Mouse (Mus musculus) MEL (cell line): ENCODE data around the gene Ap4b1. TPM values are rescaled to one million over a fixed set of nuclear protein-coding genes. Genes with fewer than 3 reads are reported as not detected.

Source experiments
- DNase-seq: peaks from one replicate; pipeline ENCODE4 v3.0.0; 2011; ENCODE audit warnings: low read depth, low spot score
- H3K27ac ChIP-seq: 2 replicates; pipeline ENCODE4 v1.5.1; 2012; ENCODE audit warnings: low read depth, mild to moderate bottlenecking, control low read depth, low read length, moderate library complexity; ENCODE audit not compliant: control insufficient read depth
- H3K27me3 ChIP-seq, 2 experiments: fragments of 150-350 bp in 1 of 2; sonication (generic) in 1 of 2; 2 replicates each; pipeline ENCODE4 v1.6.1; 2012; ENCODE audit warnings: low read length in 2 of 2, mild to moderate bottlenecking in 2 of 2, improper control_type of control experiment in 1 of 2, moderate library complexity in 1 of 2; ENCODE audit not compliant: insufficient read depth in 2 of 2, control insufficient read depth in 1 of 2
- H3K36me3 ChIP-seq, 2 experiments: 2 replicates each; pipeline ENCODE4 v1.6.1; 2012 to 2014; ENCODE audit warnings: low read length in 2 of 2, improper control_type of control experiment in 1 of 2, inconsistent platforms in 1 of 2, mild to moderate bottlenecking in 1 of 2; ENCODE audit not compliant: insufficient read depth in 2 of 2, control insufficient read depth in 1 of 2
- H3K4me1 ChIP-seq, 2 experiments: fragments of 150-350 bp in 1 of 2; sonication (generic) in 1 of 2; 2 replicates each; pipeline ENCODE4 v1.6.1; 2012; ENCODE audit warnings: low read length in 2 of 2, improper control_type of control experiment in 1 of 2, mild to moderate bottlenecking in 1 of 2; ENCODE audit not compliant: insufficient read depth in 2 of 2, control insufficient read depth in 1 of 2
- H3K4me3 ChIP-seq, 2 experiments: fragments of 150-350 bp in 1 of 2; sonication (generic) in 1 of 2; 2 replicates each; pipeline ENCODE4 v1.5.1; 2012; ENCODE audit warnings: low read depth in 2 of 2, low read length in 2 of 2, mild to moderate bottlenecking in 2 of 2, moderate library complexity in 2 of 2, control low read depth in 1 of 2, improper control_type of control experiment in 1 of 2; ENCODE audit not compliant: control insufficient read depth in 1 of 2, insufficient read depth in 1 of 2
- H3K79me2 ChIP-seq: 2 replicates; pipeline ENCODE4 v1.6.1; 2012; ENCODE audit warnings: mild to moderate bottlenecking, low read length, moderate library complexity; ENCODE audit not compliant: control insufficient read depth, poor library complexity, insufficient read depth
- H3K9ac ChIP-seq: 2 replicates; pipeline ENCODE4 v1.6.1; 2012; ENCODE audit warnings: low read depth, mild to moderate bottlenecking, control low read depth, low read length, moderate library complexity; ENCODE audit not compliant: control insufficient read depth, poor library complexity, severe bottlenecking
- H3K9me3 ChIP-seq: fragments of 150-350 bp; sonication (generic); replicated peaks from 2 replicates; pipeline ENCODE4 v1.6.1; 2012; ENCODE audit warnings: mild to moderate bottlenecking, low read length, improper control_type of control experiment, moderate library complexity; ENCODE audit not compliant: insufficient read depth
- CHD1 ChIP-seq: IDR thresholded peaks from 2 replicates; pipeline ENCODE4 v1.6.1; 2012; ENCODE audit warnings: low read depth, mild to moderate bottlenecking, inconsistent platforms, low read length, improper control_type of control experiment
- CHD2 ChIP-seq: IDR thresholded peaks from 2 replicates; pipeline ENCODE4 v1.6.1; 2011; ENCODE audit warnings: low read length, improper control_type of control experiment
- GABPA ChIP-seq: IDR thresholded peaks from 2 replicates; pipeline ENCODE4 v1.6.1; 2012; ENCODE audit warnings: low read depth, mild to moderate bottlenecking, inconsistent platforms, low read length, improper control_type of control experiment, moderate library complexity
- GATA1 ChIP-seq: IDR thresholded peaks from 2 replicates; pipeline ENCODE4 v1.6.1; 2011; ENCODE audit warnings: low read depth, low read length, improper control_type of control experiment
- HCFC1 ChIP-seq: IDR thresholded peaks from 2 replicates; pipeline ENCODE4 v1.6.1; 2012; ENCODE audit warnings: low read depth, mild to moderate bottlenecking, inconsistent platforms, low read length, improper control_type of control experiment, moderate library complexity
- MAFK ChIP-seq: IDR thresholded peaks from 2 replicates; pipeline ENCODE4 v1.6.1; 2011; ENCODE audit warnings: low read depth, mild to moderate bottlenecking, low read length, improper control_type of control experiment, borderline replicate concordance
- MXI1 ChIP-seq: IDR thresholded peaks from 2 replicates; pipeline ENCODE4 v1.6.1; 2011; ENCODE audit warnings: mild to moderate bottlenecking, low read depth, low read length, improper control_type of control experiment
- MYB ChIP-seq: IDR thresholded peaks from 2 replicates; pipeline ENCODE4 v1.6.1; 2011; ENCODE audit warnings: mild to moderate bottlenecking, low read depth, low read length, improper control_type of control experiment
- MYC ChIP-seq: IDR thresholded peaks from 2 replicates; pipeline ENCODE4 v1.6.1; 2011; ENCODE audit warnings: low read depth, mild to moderate bottlenecking, low read length, improper control_type of control experiment, moderate library complexity
- NELFE ChIP-seq: IDR thresholded peaks from 2 replicates; pipeline ENCODE4 v1.6.1; 2011; ENCODE audit warnings: low read depth, low read length, improper control_type of control experiment
- POLR2A ChIP-seq, 2 experiments: IDR thresholded peaks; 2 replicates each; pipeline ENCODE4 v1.6.1; 2011 to 2012; ENCODE audit warnings: low read length in 2 of 2, mild to moderate bottlenecking in 2 of 2, control low read depth in 1 of 2, improper control_type of control experiment in 1 of 2, low read depth in 1 of 2, moderate library complexity in 1 of 2; ENCODE audit not compliant: control insufficient read depth in 1 of 2, insufficient read depth in 1 of 2, poor library complexity in 1 of 2
- POLR2AphosphoS5 ChIP-seq: IDR thresholded peaks from 2 replicates; pipeline ENCODE4 v1.6.1; 2012; ENCODE audit warnings: low read depth, borderline replicate concordance, mild to moderate bottlenecking, inconsistent platforms, low read length, moderate library complexity, mixed read lengths
- RAD21 ChIP-seq: IDR thresholded peaks from 2 replicates; pipeline ENCODE4 v1.6.1; 2011; ENCODE audit warnings: mild to moderate bottlenecking, low read depth, low read length, improper control_type of control experiment
- RCOR1 ChIP-seq: IDR thresholded peaks from 2 replicates; pipeline ENCODE4 v1.6.1; 2012; ENCODE audit warnings: low read depth, mild to moderate bottlenecking, inconsistent platforms, low read length, improper control_type of control experiment
- SMC3 ChIP-seq: IDR thresholded peaks from 2 replicates; pipeline ENCODE4 v1.6.1; 2011; ENCODE audit warnings: low read depth, low read length, improper control_type of control experiment
- TAL1 ChIP-seq: IDR thresholded peaks from 2 replicates; pipeline ENCODE4 v1.6.1; 2012; ENCODE audit warnings: mild to moderate bottlenecking, inconsistent platforms, low read length, moderate library complexity, mixed read lengths
- USF1 ChIP-seq: IDR thresholded peaks from 2 replicates; pipeline ENCODE4 v1.6.1; 2014; ENCODE audit warnings: low read depth, mild to moderate bottlenecking, inconsistent platforms, low read length, improper control_type of control experiment, moderate library complexity
- USF2 ChIP-seq, 2 experiments: IDR thresholded peaks; 2 replicates each; pipeline ENCODE4 v1.6.1; 2011 to 2012; ENCODE audit warnings: improper control_type of control experiment in 2 of 2, low read length in 2 of 2, borderline replicate concordance in 1 of 2, inconsistent platforms in 1 of 2, low read depth in 1 of 2, mild to moderate bottlenecking in 1 of 2; ENCODE audit not compliant: insufficient read depth in 1 of 2
- ZMIZ1 ChIP-seq: IDR thresholded peaks from 2 replicates; pipeline ENCODE4 v1.6.1; 2012; ENCODE audit warnings: low read depth, mild to moderate bottlenecking, inconsistent platforms, low read length, improper control_type of control experiment, moderate library complexity
- ZNF384 ChIP-seq: IDR thresholded peaks from 2 replicates; pipeline ENCODE4 v1.6.1; 2012; ENCODE audit warnings: low read depth, mild to moderate bottlenecking, inconsistent platforms, low read length, improper control_type of control experiment
- polyA plus RNA-seq, 2 experiments: library from polyadenylated mRNA; stranded (reverse) in 1 of 2; unstranded in 1 of 2; fragments of >175 nt in 1 of 2; fragments of >200 nt in 1 of 2; gene quantifications; 2 replicates each; pipeline versions ENCODE4 v1.2.1 to v1.2.4; 2012; ENCODE audit warnings: low replicate concordance in 2 of 2, low read depth in 1 of 2; ENCODE audit not compliant: insufficient read length in 2 of 2, insufficient read depth in 1 of 2, missing spikeins in 1 of 2
- total RNA-seq: library from RNA; depleted of rRNA; stranded (reverse); fragments of 300-350 nt; gene quantifications from 2 replicates; pipeline ENCODE4 v1.2.3, GENCODE M21; 2012

Gene Ap4b1
- total and polyA plus RNA-seq, 3 experiments: 15.1 to 20.2 TPM; not detected in 1

DNA sequence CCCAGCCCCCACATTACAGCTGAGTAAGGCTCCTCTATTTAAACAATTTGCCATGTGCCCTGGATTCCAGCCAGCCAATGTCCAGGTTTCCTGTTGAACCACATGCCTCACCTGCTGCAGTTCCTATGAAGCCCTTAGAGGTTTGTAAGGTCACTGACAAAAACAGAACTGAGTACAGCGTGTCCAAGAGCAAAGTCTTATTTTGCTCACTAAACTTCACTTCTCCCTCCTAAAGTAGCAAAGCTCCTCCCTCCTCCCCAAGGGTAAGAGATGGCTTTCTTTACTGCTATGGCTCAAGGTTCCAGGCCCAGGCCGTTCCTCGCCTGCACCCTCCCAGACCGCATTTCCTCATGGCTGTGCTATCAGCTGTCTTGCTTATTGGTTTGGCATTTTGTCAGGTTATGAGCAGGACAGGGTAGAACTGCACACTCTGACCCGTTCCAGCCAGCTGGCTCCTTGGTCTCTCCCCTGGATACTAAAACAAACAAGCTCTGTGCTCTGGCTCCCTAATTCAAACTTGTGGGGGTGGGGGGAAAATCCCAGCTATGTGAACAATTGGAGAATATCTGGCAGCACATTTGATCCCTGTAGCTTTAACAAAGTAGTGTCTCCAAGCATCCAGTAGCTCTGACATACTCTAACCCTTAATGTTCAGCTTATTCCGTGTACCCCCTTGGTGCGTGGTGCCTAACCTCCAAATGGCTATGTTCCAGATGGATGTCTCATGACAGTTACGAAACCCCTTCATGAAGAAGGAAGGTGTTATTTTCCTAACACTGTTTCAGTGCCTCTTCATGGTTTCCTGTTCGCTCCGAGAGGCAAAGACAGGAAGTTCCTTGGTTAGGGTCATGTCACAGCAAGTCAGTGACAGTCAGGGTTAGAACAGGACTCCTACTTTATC, 7.4 kb upstream of the Ap4b1 start (continued):
- TF ChIP-seq MYC: peak; percentile 81; the same call in 1 of the 2 replicates
- TF ChIP-seq MXI1: peak; percentile 75
- TF ChIP-seq RAD21: no peak
- no peak for TF ChIP-seq POLR2AphosphoS5
- no peak; the same call in 1 of the 2 replicates for TF ChIP-seq ZMIZ1

DNA sequence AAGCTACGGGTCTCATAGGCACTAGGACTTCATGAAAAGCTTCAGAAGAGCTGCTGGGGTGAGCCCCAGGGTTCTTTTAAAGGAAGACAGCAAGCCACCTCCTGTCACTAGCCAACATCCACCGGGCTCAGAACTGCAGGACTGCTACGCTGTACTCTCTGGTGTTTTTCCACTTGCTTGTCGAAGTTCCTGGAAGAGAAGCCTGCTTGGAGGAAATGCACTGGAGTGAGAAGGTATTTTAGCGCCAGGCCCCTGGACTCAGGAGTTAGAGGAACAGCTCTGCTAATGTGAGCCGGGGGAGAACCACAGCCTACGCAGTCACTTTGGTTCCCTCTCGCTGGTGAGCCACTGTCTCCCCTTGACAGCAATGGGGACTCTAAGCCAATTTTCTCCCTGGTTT, 6.5 kb upstream of the Ap4b1 start:
- H3K9me3 ChIP-seq: no peaks in the 10 kb centered on the region
- H3K4me1 ChIP-seq: peaks cover 28 to 44% of the 10 kb centered on the region in 2 experiments
- H3K79me2 ChIP-seq: peaks cover 4% of the 10 kb centered on the region
- no peak overlapping the region for H3K4me3 ChIP-seq
- H3K9ac ChIP-seq: no peak overlapping the region
- H3K36me3 ChIP-seq: peaks cover 0 to 47% of the 10 kb centered on the region in 2 experiments
- peak; percentile 12 for DNase-seq
- no peak for TF ChIP-seq GABPA
- no peak for TF ChIP-seq SMC3
- TF ChIP-seq RCOR1: no peak
- no peak for TF ChIP-seq TAL1
- TF ChIP-seq GATA1: no peak
- no peak for TF ChIP-seq CHD1
- no peak for TF ChIP-seq HCFC1
- no peak for TF ChIP-seq MYB
- no peak for TF ChIP-seq POLR2A (IDR thresholded peaks at IDR 0.05; ENCODE audit: control insufficient read depth in 1 of 2, insufficient read depth in 1 of 2, low read depth in 1 of 2, low read length in 2 of 2, poor library complexity in 1 of 2)
- TF ChIP-seq MAFK: no peak
- no peak for TF ChIP-seq ZNF384
- no peak for TF ChIP-seq RAD21
- no peak for TF ChIP-seq NELFE
- TF ChIP-seq USF1: no peak
- TF ChIP-seq USF2 (IDR thresholded peaks at IDR 0.05; ENCODE audit: borderline replicate concordance in 1 of 2, insufficient read depth in 1 of 2, low read depth in 1 of 2, low read length in 2 of 2): no peak
- no peak for TF ChIP-seq CHD2
- peak overlapping the region; percentile 74 for H3K27ac ChIP-seq
- H3K27me3 ChIP-seq: no peaks in the 10 kb centered on the region
